ENCODE assay signal across 10 mouse cellular contexts in genomic region chr5:102788437-102788836, GRCm38 (mm10).
"Had no signal": no experiment of that assay in that cellular context is flagged by ENCODE, and none has a peak within 500 bp of the region (broad histone marks: within the 10 kb centered on the region; RNA-seq: fewer than 3 reads in every experiment).

No protein-coding gene starts in this region.

- H3K4me1 ChIP-seq: liver, embryonic 15.5 days had no signal

- ATAC-seq: midbrain, embryonic 13.5 days had no signal

- H3K4me3 ChIP-seq: limb, embryonic 13.5 days; liver, embryonic 15.5 days; midbrain, embryonic 13.5 days had no signal

- H3K9ac ChIP-seq: limb, embryonic 13.5 days; liver, embryonic 15.5 days; midbrain, embryonic 13.5 days had no signal

- H3K4me2 ChIP-seq: limb, embryonic 13.5 days; liver, embryonic 11.5 days; liver, embryonic 15.5 days; midbrain, embryonic 13.5 days had no signal

- H3K27me3 ChIP-seq: limb, embryonic 13.5 days; liver, embryonic 15.5 days; midbrain, embryonic 13.5 days had no signal

- H3K9me3 ChIP-seq: limb, embryonic 13.5 days; liver, embryonic 15.5 days; midbrain, embryonic 13.5 days had no signal

- H3K27ac ChIP-seq: limb, embryonic 13.5 days; liver, embryonic 15.5 days; midbrain, embryonic 13.5 days; stomach, postnatal 0 days had no signal

- H3K36me3 ChIP-seq: limb, embryonic 13.5 days; liver, embryonic 15.5 days; midbrain, embryonic 13.5 days had no signal

- DNase-seq: kidney, adult 11 months; kidney, postnatal 14 days; left cerebral cortex, postnatal 4 days; thymus, adult 18-20 months; thymus, postnatal 14 days had no signal
